Mouse (Mus musculus): Measurements from ENCODE around the gene Eomes.

Gene Eomes

DNA sequence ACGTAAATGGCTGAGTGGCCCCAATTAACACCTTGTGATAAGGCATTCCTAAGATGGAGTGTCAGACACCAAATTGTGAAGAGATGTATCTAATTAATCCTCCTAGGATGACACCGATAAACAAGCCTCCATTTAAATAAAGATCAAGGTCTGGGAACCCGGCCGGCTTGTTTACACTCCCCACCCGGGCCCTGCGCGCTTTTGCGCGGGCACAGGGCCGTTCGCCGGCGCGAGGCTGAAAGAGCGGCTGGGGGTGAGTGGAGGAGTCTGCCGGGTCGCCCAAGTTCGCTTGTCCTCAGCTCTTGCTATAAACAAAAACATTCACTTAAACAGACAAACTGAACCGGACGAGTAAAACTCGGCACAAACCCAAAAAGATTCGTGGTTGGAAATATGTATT is 9.6 kb downstream of the Eomes start:
- peak; percentile 37 for DNase-seq (ENCODE audit: low read depth, low spot score)

DNA sequence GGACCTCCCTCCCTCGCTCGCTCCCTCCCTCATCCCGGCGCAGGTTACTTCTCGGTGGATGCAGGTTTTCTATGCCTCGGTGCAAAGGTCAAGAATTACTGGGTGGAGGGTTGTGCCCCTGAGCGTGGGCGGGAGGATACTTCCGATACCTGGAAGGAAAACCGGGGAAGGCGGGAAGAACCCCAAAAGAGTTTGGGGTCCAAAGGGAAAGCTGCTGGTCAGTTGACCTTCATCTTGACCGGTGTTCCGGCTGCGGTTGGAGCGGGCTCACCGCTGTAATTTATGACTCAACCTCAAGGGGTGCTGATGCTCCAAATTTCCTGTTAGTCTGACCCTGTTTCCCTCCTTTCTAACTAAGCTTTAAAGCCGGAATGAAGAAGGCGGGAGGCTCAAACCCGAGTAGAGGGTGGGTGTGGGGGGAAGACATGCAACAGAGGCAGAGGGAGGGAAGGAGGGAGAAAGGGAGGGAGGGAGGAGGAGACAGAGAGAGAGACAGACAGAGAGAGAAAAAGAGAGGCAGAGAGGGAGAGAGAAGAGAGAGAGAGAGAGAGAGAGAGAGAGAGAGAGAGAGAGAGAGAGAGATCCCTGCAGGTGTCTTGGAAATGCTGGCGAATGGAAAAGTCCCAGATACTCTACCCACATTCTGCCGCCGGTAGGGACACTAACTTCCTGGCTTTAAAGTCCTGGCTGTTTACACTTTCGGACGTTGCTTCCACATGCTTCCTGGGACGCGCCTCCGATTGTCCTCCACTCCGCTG is 10.3 kb downstream of the Eomes start:
- DNase-seq (ENCODE audit: low read depth, low spot score): peak; percentile 60

DNA sequence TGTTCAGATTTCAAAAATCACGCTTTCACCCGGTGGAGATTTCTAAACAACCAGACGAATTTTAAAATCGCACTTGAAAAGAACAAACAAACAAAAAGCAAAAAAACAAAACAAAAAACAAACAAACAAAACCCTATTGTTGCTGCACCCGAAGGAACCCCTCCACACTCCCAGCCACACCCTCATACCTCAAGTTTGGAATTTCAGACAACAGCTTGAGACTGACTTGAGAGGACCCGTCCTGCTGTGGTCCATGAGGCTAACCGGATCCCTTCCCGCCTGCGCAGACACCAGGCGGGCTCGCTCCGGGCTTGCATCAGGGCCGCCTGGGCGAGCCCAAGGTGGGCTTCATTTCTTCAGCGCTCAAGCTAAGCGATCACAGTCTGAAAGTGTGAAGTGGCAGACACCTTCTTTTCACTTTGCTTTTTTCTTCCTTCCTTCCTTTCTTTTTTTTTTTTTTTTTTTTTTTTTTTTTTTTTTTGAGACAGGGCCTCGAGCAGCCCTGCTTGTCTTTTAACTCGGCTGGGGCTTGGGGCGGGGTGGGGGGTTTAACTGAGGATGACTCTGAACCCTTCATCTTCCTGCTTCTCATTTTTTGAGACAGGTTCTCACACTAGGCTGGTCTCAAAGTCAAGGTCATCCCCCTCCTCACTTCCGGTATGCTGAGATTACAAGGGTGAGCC is 11.0 kb downstream of the Eomes start:
- peak; percentile 38 for DNase-seq (ENCODE audit: low read depth, low spot score)

DNA sequence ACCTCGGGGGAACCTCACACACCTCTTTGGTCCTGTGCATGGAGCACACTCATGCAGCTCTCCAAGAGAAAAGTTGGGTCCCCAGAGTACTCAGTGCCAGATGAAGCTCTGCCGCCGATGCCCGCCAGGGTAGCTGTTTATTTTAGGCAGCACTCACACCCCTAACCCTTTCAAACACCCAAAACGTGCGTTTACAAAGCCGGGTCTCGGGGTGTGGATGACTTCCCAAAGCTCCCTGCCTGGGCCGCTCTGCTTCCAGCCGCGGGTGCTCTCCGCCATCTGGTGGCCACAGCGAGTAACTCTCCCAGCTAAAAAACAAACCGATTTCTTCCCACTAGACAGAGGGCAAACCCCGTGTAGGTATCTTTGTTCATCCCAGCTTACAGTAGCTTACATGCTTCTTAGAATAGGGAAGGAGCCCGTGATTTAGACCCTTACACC is 11.6 kb downstream of the Eomes start:
- peak; percentile 89 for DNase-seq (ENCODE audit: low read depth, low spot score)

DNA sequence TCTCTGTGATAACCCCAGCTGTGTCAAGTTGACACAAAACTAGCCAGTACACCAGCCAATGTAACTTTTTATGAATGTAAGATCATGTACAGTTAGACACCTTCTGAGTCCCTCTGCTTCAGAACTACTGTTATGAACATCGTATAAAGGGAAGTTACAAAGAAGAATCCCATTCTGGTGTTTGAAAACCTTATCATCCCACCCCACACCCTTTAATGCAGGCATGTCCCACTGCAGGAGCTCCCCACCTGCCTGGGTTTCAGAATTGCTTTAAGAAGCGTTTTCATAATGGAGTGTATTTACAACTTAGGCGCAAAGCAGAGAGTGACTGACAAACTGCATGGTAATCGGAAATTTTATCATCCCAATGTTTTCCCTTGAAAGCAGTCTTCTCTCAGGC is 13.2 kb downstream of the Eomes start:
- DNase-seq (ENCODE audit: low read depth, low spot score): no peak

DNA sequence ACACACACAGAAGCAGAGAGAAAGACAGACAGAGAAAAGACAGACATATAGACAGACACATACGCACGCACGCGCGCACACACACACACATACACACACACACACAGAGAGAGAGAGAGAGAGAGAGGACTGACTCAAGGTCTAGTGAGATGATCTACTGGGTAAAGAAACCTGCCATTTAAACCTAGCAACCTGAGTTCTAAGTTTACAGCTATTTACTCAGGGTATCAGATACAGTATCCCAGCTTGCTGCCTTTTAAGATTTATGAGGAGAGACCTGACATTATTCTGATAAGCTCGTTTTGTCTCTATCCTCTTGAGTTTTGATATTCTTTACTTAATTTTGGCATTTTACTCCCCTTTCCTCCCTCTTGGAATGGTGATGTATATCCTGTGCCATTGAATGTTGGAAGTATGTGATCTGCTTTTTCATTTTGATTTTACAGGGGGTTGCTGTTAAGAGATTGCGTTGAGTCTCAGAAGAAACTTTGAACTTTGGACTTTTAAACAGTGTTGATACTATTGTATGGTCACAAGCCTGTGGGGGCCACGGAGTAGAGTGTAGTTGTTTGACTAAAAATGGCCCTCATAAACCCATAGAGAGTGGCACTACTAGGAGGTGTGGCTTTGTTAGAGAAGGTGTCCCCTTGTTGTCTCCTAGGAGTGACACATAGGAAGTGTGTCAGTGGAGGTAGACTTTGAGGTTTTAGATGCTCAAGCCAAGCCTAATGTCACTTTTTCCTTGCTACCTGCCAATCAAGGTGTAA is 15.1 kb downstream of the Eomes start:
- no peak for DNase-seq (ENCODE audit: low read depth, low spot score)

DNA sequence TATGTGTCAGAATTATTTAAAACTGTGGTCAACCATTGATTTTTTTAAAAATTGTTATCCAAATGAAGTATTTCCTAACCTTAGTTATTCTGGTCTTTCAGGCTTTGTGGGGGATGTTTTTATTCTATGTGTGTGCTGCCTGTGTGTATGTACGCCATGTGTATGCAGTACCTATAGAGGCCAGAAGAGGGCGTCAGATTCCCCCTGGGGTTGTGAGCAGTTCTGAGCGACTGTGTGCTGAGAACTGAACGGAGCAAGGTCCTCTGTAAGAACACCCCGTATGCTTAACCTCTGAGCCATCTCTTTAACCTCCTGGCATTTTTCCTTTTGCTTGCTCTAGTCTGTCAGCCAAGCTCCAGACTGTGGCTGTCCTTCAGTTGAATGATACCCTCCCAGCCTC is 16.1 kb downstream of the Eomes start:
- peak; percentile 19 for DNase-seq (ENCODE audit: low read depth, low spot score)

DNA sequence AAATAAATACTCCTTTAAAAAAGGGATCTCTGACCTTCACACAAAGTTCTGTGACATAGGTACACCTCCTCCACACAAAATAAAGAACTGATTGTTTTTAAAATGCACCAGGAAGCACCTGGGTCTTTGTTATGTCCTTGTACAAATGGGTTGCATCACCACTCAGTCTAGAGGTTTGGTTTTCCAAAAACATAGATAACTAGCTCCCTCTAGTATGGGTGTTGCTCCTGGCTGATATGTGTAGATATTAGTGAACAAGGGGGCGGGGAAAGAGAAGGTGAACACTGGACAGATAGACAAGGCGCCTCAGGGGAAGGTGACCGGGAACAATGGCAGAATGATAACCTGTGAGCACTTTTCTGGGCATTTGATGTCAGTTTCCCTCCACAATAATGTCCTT is 17.9 kb downstream of the Eomes start:
- DNase-seq (ENCODE audit: low read depth, low spot score): no peak

DNA sequence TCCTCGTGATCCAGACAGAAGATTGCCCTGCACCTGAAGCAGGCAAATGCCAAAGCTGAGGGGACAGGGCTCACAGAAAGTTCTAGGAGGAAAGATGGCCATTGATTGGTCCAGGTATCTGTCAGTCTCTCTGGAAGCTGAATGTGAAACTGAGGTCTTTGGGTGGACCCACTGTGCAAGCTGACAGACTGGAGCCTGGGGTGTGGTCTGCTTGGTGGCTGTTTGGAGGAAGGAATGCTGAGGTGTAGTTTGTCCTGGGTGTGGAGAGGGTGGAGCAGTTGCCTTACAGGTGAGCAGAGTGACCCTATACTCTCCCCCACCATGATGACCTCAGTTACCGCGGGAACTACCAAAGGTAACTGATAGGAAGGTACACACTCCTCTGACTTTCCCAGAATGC is 18.9 kb downstream of the Eomes start:
- DNase-seq (ENCODE audit: low read depth, low spot score): no peak

DNA sequence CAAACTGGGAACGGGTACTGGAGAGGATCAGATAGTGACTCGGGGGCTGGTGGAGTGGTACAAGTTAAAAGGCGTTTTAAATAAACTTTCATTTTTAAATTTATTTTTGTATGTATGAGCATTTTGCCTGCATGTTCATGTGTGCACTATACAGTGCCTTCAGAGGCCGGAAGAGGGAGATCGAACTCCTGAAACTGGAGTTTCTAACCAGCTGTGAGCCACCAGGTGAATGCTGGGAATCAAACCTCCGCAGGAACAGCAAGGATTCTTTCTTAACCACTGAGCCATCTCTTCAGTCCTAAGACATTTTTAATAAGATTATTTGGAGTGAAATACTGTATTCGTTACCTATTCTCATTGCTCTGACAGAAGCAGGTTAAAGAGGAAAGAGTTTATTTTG is 20.0 kb downstream of the Eomes start:
- no peak for DNase-seq (ENCODE audit: low read depth, low spot score)

DNA sequence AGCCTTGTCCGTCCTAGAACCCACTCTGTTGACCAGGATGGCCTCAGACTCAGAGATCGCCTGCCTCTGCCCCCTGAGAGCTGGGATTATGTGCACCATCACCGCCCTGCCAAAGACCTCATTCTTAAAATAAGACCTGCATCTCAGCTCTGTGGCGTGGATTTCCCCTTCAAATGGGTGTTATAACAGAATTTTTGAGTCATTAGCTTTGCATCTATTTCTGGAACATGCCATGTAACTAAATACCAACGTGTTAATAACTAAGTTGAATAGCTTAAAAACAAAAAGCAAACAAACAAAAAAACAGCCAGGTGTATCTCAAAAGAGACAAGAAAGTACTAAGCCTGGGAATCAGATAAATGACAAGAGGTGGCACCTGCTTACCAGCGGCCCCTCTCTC is 23.0 kb downstream of the Eomes start:
- DNase-seq (ENCODE audit: low read depth, low spot score): no peak

DNA sequence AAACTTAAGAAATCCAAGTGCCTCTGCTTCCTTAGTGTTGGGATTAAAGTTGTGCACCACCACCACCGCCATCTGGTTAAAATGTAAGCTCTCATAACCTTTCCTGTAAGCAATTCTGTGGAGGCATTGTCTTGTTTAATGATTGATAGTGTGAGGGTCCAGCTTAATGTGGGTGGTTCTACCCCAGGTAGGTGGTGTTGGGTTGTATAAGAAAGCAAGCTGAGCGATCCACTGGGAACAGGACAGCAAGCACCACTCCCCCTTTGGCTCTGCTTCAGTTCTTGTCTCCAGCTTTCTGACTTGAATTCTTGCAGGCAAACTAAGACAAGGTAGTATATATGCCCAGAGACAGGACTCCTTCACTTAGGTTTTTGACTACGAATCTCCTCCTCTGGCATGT is 26.6 kb downstream of the Eomes start:
- DNase-seq (ENCODE audit: low read depth, low spot score): no peak

DNA sequence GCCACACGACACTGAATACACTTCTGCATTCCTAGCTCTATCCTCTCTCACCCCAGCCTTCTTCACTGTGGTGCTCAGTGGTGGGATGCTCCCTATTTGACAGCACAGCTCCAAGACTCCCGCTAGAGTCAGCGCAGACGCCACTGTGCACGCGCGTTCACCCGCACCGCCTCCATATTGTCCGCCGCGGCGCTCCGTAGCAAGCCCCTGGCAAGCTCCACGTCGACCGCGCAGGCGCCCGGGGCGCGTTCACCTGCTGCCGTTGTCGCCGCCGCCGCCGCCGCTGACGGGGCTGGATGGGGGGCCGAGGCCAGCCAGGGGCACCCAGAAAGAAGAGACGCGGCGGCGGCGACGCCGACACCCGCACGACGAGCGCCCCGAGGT is 28.0 kb downstream of the Eomes start, which contains the start of gene Golga4:
Golga4 (plus strand) TSS at position 248 of the 384 bp plus-strand sequence.
- peak; percentile 91 for DNase-seq (ENCODE audit: low read depth, low spot score)

DNA sequence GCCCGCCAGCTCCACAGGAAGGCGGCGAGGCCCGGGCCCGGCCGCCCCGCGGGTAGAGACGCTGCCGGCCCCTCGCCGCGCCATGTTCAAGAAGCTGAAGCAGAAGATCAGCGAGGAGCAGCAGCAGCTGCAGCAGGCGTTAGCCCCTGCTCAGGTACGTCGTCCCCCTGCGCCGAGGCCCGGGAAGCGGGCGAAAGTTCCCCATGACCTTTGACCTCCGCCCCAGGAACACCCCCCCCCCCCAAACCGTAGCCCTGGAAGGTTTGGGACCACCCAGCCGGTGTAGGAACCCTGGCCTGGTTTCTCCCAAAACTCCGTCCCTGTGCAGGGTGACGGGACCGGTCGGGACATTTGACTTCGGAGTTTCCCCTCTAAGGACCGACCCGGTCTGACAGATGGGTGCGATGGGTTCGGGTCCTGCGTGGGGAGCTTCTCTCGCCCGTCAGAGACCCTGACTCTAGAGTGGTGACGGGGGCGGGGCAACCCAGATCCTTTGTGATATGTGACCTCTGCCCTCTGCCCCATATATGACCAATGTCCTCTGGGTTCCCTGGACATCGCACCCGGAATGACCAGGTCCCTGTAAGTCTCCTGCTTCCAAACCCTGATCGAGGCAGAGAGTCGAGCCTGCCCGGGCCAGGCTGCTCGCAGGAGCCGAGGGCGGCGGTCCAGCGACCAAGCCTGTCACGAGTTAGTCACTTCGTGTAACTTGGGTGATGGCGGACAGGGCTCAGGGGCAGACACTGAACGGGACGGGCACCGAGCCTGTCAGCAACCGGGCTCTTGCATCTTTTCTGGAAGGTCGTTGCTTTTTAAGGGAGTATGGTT is 28.6 kb downstream of the Eomes start:
- peak; percentile 39 for DNase-seq (ENCODE audit: low read depth, low spot score)

DNA sequence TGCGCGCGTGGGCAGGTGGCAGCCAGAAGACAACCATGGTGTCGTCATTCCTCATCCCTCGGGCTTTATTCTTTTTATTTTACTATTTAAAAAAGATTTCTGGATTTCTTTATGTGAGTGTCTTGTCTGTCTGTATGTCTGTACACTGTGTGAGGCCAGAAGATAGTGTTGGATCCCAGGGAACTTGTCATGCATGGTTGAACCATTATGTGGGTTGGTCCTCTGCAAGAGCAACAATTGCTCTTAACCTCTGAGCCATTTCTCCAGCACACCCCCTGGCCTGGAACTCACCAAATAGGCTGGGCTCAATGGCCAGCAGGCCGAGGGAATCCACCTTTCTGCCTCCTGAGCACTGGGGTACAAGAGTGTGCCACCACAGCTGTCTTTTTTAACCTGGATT is 29.5 kb downstream of the Eomes start:
- no peak for DNase-seq (ENCODE audit: low read depth, low spot score)

DNA sequence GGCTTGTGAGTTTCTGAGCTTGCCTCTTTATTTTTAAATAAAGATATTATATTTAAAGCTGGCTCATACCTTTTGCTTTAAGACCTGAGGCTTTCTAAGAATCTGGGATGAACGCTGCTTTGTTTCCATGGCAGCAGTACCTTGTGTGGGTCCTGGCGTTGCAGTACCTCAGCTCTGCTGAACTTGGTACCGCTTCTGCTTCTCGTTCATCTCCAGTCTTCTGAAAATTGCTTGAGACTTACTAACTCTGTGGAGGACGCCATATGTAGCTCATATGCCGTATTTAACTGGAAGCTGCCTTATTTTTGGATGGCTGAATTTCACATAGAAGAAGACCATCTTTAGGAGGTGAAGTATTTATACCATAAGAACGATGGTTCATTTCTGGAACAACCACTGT is 30.6 kb downstream of the Eomes start:
- no peak for DNase-seq (ENCODE audit: low read depth, low spot score)

DNA sequence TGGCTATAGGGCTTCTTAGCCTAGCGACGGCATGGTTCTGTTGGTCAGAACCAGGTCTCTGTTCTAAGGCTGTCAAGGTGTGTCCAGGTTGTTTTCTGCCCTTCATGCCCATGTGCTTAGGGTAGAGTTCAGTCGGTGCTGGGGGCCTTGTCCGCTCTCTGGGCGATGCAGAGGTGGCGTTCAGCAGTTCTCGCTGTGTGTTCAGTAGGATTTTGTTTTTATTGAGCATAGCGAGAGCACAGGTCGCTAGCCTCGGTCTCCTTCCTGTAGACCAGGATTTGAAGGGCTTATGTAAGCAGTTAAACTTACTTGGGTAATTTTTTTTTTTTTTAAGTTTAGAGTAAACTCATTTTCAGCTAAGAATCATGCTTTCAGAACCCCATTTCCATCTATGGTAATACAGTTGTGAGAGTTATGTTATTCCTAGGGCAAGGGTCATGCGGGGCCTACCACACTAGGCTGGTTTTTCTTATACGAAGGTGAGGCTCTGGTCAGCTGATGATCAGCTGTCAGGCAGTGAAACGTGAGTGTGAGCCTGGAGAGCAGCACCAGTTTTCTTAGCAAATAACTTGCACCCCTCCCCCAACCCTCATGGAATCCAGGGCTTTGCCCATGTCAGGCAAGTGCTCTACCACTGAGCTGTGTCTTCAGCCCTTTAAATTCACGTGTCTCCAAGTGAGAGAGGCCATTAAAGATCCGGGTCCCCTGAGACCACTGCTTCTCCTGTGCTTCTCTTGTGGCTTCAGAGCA is 33.1 kb downstream of the Eomes start:
- no peak for DNase-seq (ENCODE audit: low read depth, low spot score)

DNA sequence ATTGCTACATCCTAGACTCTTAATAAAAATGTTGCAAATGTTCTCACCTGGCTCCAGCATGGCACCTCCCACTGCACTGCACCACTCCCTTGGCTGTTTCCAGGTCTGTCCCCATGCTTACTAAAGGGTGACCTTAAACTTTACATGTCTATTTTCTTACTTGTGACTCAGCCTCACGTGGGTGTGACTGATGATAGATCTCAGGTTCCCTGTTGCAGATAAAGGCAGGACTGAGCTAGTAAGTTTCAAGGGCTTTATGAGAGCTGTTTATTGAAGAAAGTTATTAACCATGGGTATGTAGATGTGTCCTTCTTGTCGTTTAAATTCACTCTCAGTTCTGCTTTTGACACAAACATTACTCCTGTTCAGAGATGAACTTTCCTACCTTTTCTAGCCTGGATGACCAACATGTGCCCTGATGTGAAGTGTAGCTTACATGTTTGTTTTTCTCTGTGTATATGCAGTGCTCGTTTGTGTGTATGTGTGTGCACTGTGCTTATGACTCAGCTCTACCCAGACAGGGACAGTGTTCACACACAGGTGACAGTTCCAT is 34.7 kb downstream of the Eomes start:
- DNase-seq (ENCODE audit: low read depth, low spot score): peak; percentile 28

DNA sequence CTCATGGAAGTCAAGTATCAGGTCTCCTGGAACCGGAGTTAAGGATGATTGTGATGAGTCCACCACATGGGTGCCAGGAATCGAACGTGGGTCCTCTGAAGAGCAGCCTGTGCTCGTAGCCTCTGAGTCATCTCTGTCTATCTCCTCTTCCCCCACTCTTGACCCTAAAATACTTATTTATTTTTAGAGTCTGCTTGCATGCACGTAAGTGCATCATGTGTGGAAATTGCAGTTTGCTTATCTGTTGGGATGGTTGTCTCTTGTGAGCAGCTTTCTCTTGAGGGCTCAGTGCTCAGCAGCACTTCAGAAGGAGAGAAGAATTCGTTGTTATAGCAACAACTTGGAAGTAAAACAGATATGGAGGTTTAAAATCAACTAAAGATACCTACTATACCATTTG is 37.5 kb downstream of the Eomes start:
- DNase-seq (ENCODE audit: low read depth, low spot score): no peak

DNA sequence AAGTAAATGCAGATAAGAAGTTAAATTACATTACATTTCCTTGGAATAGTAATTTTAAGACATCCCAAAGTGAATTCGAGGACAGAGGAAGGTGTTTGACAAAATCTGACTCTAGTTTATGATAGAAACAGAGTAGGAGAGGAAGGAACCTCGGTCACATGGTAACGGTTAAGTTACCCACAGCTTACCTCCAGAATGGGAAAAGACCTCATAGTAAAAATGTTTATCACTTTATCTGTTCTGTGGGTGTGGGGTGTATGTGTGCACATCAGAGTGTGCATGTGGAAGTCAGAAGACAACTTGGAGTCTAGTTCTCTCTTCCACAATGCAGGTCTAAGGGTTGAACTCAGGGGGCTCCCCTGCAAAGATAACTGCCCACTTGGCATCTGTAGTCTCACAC is 38.1 kb downstream of the Eomes start:
- DNase-seq (ENCODE audit: low read depth, low spot score): no peak

DNA sequence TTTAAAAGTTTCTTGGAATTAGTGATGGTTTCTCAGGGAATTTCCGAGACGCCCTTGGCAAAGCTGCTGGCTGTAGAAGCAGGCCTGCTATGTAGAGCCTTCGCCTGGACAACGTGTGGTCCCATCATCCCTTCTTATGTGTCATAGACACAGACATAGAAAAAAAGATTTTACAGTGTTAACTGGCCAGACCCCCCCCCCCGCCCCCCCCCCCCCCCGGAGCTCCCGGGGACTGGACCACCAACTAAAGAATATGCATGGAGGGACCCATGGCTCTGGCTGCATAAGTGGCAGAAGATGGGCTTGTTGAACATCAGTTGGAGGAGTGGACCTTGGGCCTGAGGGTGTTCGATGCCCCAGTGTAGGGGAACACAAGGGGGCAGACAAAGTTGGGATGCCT is 39.6 kb downstream of the Eomes start:
- no peak for DNase-seq (ENCODE audit: low read depth, low spot score)
